Mouse (Mus musculus): ENCODE data around the gene Mmp24.
A peak's percentile ranks its signal among the peaks of the same experiment; 100 is the strongest.
"Not testable (repeated sequence)": the region's sequence is repeated elsewhere in the genome, so short reads cannot be mapped to it uniquely, and the experiment has no call there.

Mmp24 gene

DNA sequence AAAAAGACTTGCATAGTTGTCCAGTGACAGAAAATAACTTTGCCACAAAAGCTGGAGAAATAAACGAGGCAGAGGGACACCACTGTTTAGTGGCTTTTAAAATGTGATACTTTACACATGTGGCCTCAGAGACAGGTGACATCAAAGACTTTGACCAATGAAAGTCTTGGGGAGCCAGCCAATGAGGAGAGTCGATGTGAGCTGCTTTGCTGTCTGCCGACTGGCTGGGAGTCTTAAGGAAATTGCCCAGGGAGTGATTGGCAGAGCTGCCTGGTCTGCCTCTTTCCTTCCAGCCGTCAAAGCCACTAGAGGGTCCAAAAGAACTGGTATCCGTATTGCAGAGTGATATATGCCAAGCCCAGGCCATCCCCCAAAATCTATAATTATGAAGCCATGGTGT lies 39.7 kb downstream of the Mmp24 start:
- no peak for DNase-seq (ENCODE audit: low spot score in 2 of 2)

DNA sequence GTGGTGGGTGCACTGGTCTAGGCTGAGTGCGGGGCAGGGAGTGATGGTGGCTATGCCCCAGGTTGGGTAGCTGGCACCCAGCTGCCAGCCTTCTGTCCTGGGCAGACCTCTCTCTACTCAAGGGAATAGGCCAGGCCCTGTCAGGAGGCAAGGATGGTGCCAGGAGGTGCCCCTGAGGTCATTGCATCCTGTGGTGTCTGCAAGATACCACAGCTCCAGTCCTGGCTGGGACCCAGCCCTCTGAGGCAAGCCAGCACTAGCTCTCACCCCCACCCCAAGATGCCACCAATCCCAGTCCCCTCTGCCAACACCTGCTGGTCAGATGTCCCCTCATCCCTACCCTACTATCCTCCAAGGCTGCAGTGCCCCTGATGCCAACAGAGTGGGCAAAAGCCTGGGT lies 41.0 kb downstream of the Mmp24 start:
- no peak for DNase-seq (ENCODE audit: low spot score in 2 of 2)

- DNase-seq (ENCODE audit: low spot score in 2 of 2), result no peak
Measured at GRCm38 (mm10) chr2:155817301-155818245, 42.4 kb downstream of the Mmp24 start.

DNA sequence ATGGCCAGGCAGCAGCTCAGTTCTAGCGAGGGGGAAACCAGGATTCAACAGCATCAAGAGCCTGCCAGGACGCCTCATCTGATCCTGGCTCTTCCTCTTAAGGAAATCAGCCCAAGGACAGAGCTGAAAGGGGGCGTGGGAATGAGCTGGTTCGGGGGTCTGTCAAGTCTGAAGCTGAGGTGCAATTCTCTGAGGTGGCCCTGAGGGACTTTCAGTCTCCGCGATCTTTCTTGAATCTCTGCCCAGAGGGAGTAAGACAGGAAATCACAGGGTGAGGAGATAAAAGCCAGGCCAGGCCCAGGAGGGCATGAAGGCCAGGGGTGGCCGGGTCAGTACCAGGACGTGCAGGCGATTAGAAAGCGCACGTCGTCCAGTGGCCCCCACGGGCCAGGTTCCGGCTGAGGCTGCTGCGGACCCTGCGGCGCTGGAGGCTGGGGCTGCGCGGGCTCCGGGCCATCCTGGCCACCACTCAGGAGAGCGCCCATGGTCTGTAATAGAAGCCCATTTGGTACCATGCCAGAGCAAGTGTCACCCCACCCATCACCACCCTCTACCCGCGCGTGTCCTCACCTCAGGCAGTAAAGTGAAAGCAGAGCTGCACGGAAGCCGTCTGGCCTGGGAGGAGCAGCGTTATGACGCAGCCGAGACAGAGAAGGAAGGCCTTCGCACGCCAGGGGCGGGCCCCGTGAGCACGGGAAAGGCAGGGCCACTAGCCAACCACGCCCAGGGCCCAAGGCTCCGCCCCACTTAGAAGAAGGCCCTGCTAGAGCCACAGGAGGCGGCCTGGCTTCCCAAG lies 43.7 kb downstream of the Mmp24 start:
- DNase-seq (ENCODE audit: low spot score in 2 of 2), result peak; percentile 95 to 96

DNA sequence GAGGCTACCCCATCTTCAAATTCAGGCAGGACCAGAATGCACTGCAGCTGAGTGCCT lies 44.1 kb downstream of the Mmp24 start, which contains the start of gene BC029722:
BC029722 (minus strand) TSS at position 35 of the 57 bp plus-strand sequence.
- DNase-seq (ENCODE audit: low spot score in 2 of 2), result no peak

DNA sequence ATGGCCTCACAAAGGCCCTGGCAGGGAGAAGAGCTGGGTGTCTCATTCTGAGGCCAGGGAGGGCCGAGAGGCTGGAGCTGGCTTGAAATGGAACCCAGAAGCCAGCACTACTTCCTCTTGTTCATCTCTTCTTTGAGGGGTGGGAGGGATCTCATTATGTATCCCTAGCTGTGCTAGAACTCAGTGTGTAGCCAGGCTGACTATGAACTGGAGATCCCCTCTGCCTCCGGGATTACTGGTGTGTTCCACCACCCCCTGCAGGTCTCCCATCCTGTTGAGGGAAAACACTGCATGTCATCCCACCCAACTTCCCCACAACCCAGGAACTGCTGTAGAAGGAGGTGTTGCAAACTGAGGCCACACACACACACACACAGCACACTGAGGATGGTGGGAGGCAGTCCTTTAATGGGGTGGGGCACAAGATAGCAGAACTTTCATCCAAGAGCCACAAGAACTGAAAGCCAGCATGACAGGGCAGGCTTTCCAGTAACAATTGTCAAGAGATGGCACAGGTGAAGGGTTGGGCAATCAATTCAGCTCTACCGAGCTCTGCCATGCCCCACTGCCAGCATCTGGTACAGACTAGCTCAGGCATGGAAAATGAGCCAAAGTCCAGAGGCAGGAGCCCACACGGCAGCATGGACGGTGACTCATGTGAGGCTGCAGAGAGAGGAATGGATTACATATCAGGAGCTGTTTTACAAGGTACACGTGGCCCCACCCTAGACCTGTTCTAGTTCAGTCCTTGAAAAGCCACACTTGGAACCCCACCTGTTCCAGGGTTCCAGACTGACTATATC lies 44.5 kb downstream of the Mmp24 start:
- DNase-seq (ENCODE audit: low spot score in 2 of 2), result no peak

- no peak for DNase-seq (ENCODE audit: low spot score in 2 of 2)
Measured at GRCm38 (mm10) chr2:155820779-155821178, 45.6 kb downstream of the Mmp24 start.

DNA sequence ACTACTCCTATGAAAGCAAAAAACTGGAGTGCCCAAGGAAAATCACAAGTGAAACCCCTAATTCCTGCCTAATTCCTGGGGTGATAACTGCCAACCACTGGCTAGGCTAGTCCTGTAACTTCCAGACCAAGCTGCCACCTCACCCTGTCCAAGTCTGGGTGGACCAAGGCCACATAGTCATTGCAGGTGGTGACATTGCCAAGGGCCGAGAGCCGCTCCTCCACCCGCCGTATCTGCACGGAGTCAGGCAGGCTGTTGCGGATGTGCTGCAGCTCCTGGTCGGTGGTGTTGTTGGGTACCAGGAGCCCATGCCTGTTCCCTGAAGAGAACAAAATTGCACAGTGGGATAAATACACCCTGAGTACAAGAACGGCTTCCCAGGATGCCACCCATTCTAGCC lies 48.6 kb downstream of the Mmp24 start:
- no peak for DNase-seq (ENCODE audit: low spot score in 2 of 2)

- no peak for DNase-seq (ENCODE audit: low spot score in 2 of 2)
Measured at GRCm38 (mm10) chr2:155825904-155826629, 50.9 kb downstream of the Mmp24 start.

GRCm38 (mm10) chr2:155826630-155827424 lies 51.7 kb downstream of the Mmp24 start, which contains the start of gene Eif6:
Gene Eif6 (minus strand): TSS chr2:155826925.
- DNase-seq (ENCODE audit: low spot score in 2 of 2), result peak; percentile 85 to 90

- no peak for DNase-seq (ENCODE audit: low spot score in 2 of 2)
Measured at GRCm38 (mm10) chr2:155830841-155831240, 55.7 kb downstream of the Mmp24 start.

GRCm38 (mm10) chr2:155831302-155831701 lies 56.2 kb downstream of the Mmp24 start:
- no peak for DNase-seq (ENCODE audit: low spot score in 2 of 2)

DNA sequence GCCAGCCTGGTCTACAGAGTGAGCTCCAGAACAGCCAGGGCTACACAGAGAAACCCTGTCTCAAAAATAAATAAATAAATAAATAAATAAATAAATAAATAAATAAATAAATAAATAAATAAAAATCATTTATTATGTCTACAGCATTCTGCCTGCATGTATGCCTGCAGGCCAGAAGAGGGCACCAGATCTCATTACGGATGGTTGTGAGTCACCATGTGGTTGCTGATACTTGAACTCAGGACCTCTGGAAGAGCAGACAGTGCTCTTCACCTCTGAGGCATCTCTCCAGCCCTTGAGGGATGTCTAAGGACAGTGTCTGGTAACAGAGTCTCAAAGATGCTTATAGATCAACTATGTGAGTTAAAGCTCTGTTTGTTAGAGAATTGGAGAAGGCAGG lies 56.9 kb downstream of the Mmp24 start:
- not testable (repeated sequence) for DNase-seq (ENCODE audit: low spot score in 2 of 2)

DNA sequence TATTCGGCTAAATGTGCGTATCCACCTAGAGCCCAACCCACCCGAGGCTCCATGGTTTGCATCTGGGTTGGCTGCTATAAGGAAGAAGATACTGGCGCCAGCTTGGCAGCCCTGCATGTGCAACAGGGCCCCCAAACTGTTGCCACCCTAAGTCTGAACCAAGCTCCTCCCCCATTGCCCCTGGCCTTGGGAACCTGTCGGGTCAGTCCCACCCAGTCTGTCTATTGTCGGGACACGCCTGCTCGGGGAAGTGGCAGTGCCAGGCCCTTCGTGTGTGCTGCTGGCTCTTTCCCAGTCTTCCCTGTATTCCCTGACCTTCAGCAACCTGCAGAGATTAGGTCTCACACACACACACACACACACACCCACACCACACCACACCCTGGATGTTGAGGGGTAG lies 59.6 kb downstream of the Mmp24 start, which contains the start of gene Fam83c:
Fam83c (minus strand) TSS at position 123 of the 400 bp plus-strand sequence.
- no peak for DNase-seq (ENCODE audit: low spot score in 2 of 2)

DNA sequence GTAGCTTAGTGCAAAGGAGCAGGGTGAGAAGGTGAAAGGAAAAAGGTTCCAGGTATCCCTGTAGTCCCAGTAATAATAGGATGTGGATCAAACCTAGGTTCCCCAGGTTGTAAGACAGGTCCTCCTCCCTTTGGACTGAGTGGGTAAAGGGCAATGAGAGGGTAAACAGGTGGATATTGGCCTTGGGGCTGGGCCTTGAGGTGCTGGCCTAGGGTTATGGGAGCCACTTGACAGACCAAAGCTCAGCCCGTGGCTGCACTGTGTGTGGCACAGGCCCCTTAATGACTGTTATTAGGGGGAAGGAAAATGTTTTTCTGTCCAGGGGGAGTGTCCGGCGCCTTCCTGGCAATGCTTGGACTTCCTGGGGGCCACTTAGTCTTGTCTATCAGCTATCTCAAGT lies 62.8 kb downstream of the Mmp24 start:
- DNase-seq (ENCODE audit: low spot score in 2 of 2), result no peak

DNA sequence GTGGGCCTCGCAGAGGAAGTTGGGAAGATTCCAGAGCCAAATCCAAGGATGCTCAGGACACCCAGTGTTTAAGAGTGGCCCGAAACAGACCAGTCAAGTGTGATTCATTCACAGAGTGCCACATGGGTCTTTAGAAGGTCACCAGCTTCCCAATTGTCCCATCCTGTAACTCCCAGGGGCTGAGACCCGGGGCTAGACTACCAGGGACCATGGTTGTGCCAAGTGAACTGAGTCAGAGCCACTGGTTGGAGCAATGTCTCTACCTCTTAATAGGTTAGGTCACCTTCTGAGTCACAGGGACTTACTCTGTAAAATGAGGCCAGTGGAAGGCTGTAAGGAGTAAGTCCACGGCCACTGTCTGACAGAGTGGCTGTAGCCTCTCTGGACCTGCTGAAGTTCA lies 63.8 kb downstream of the Mmp24 start:
- DNase-seq (ENCODE audit: low spot score in 2 of 2), result no peak

GRCm38 (mm10) chr2:155846930-155847329 lies 71.8 kb downstream of the Mmp24 start:
- no peak for DNase-seq (ENCODE audit: low spot score in 2 of 2)

- peak; percentile 74 to 91 for DNase-seq (ENCODE audit: low spot score in 2 of 2)
Measured at GRCm38 (mm10) chr2:155848291-155848690, 73.1 kb downstream of the Mmp24 start.

DNA sequence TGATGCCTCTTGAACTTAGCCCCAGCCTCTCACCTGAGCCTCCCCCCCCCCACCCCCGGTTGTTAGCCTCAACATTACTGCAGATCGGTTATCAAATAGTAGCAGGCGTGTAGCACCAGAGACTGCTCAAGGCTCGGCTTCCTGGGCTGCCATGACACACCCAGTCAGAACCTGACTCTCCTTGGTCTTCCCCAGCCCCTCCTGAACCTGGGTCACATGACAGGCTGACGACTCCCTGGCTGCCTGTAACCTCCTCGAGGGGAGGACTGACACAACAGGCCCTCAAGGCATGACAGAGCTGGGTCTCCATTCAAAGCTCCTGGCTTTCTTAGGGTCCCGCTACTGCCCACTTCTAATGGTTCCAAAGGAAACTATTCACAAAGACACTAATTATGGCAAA lies 74.3 kb downstream of the Mmp24 start:
- DNase-seq (ENCODE audit: low spot score in 2 of 2), result no peak

DNA sequence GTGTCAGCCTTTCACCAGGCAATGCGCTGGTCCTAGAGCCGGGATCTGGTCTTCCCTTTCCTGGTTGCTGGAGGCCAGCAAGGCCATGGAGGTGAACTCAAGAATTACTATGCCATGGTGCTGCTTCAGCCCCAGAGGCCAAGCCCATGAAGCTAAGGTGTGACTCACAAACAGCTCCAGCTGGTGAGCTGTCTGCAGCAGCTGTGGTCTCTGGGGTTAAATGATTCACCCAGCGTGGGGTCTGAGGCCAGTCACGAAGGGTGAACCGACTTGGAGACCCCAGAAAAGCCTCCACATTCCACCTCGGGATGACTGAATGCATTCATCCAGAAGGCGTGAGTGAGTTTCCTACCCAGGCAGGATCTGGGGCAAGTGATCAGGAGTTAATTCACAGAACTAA lies 75.0 kb downstream of the Mmp24 start:
- DNase-seq (ENCODE audit: low spot score in 2 of 2), result no peak

GRCm38 (mm10) chr2:155852536-155852935 lies 77.4 kb downstream of the Mmp24 start:
- DNase-seq (ENCODE audit: low spot score in 2 of 2), result no peak
